Mouse (Mus musculus) kidney, adult 2 months (tissue): Measurements from ENCODE around the gene Disp2.

Source experiments
- CTCF ChIP-seq: fragments of 200-500 bp; conservative IDR thresholded peaks from 2 replicates; pipeline ENCODE4 v1.5.1; 2011; ENCODE audit warnings: low read depth, mild to moderate bottlenecking, control low read depth, low read length, moderate library complexity, mixed read lengths; ENCODE audit not compliant: insufficient read depth, insufficient read length
- POLR2A ChIP-seq: fragments of 200-500 bp; IDR thresholded peaks from one replicate; pipeline ENCODE4 v1.6.1; 2011; ENCODE audit warnings: low read depth, low read length, control low read depth

DNA sequence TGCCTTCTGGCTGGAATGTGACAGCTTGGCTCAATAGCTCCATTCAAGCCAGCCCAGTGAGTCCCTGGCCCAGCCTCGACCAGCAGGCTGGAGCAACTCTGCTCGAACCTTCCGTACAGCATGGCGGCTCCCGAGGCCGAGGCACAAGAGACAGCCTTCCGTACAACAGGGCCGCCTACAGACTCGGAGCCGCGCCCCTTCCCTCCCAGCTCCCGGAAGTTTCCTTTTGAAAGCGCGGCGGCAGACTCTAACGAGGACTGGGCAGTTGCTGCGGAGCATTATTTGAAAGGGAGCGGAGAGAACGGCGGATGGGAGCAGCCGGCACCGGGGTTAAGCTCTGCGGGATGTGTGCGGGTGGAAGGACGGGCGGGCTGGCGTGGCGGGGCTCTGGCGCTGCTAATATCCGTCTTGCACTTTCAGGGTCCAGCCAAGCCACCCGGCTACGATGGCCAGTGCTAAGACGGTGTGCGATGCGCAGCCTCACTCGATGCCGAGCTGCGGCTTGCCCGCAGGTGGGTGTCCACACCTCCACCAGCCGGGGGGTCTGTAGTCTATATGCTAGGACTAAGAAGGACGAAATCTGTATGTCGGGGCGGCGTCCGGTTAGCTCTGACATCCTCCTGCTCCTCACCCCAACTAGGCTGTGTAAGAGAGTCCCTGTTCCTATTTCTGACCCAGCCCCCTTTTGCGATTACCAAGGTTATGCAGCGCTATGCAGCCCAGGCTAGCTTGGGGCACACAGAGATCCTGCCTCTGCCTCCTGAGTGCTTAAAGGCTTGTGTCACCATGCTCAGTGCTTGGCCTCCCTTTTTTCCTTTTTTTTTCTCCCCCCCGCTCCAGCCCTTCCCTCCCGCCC is 34.7 kb downstream of the Disp2 start, which contains the start of gene Knstrn:
- no peak for TF ChIP-seq CTCF
- TF ChIP-seq POLR2A = no peak
